Comparison of ENCODE assay signal across 8 mouse cellular contexts in genomic region chr2:172862850-172863468, GRCm38 (mm10).
DNase-seq lines count a peak whose midpoint lies in the region; ATAC-seq lines count a peak whose summit lies in the region.

No protein-coding gene starts in this region.

- H3K27me3 ChIP-seq in intestine, embryonic 15.5 days (replicated peaks): no peaks in the 10 kb centered on the region
- no peaks in the 10 kb centered on the region for H3K27me3 ChIP-seq in midbrain, embryonic 14.5 days (ENCODE audit: control insufficient read depth, insufficient read depth, low read length)

- peaks cover 26% of the 10 kb centered on the region for H3K4me1 ChIP-seq in intestine, embryonic 15.5 days (replicated peaks)
- no peaks in the 10 kb centered on the region for H3K4me1 ChIP-seq in midbrain, embryonic 14.5 days (ENCODE audit: control insufficient read depth, insufficient read depth, low read length)

- no peak overlapping the region; the same call in 1 of the 2 replicates for H3K27ac ChIP-seq in intestine, embryonic 15.5 days
- H3K27ac ChIP-seq in midbrain, embryonic 14.5 days (replicated peaks; ENCODE audit: low read depth, low read length): no peak overlapping the region

- no peaks in the 10 kb centered on the region for H3K9me3 ChIP-seq in intestine, embryonic 15.5 days
- H3K9me3 ChIP-seq in midbrain, embryonic 14.5 days (ENCODE audit: control insufficient read depth, low read length): no peaks in the 10 kb centered on the region

- peak; percentile 40 for DNase-seq in thymus, postnatal 14 days
- DNase-seq in thymus, postnatal 10 days (ENCODE audit: low spot score in 2 of 2): no peak
- DNase-seq in heart, adult 11 months: peak; percentile 92
- peak; percentile 70 to 72 for DNase-seq in left cerebral cortex, postnatal 25 days (ENCODE audit: low spot score in 2 of 2)
- peak; percentile 55 for DNase-seq in midbrain, embryonic 14.5 days
- peak; percentile 32 for DNase-seq in thymus, postnatal 25 days
- no peak for DNase-seq in spleen, postnatal 14 days (ENCODE audit: low spot score in 2 of 2)

- H3K36me3 ChIP-seq in intestine, embryonic 15.5 days: no peaks in the 10 kb centered on the region
- H3K36me3 ChIP-seq in midbrain, embryonic 14.5 days (ENCODE audit: control insufficient read depth, insufficient read depth, low read length): no peaks in the 10 kb centered on the region

- ATAC-seq in intestine, embryonic 15.5 days: peak; percentile 82
- ATAC-seq in midbrain, embryonic 14.5 days (ENCODE audit: low FRiP score, low TSS enrichment): no peak

- no peak overlapping the region for H3K9ac ChIP-seq in intestine, embryonic 15.5 days
- H3K9ac ChIP-seq in midbrain, embryonic 14.5 days (replicated peaks; ENCODE audit: low read length): no peak overlapping the region

- intact Hi-C loops in left cerebral cortex, postnatal 25 days (cut with DNase I): no loop called here

- 0 out of 2 replicates have a peak overlapping the region, but pooled peaks have one; percentile 0 for H3K4me3 ChIP-seq in intestine, embryonic 15.5 days (replicated peaks)
- no peak overlapping the region for H3K4me3 ChIP-seq in midbrain, embryonic 14.5 days (replicated peaks; ENCODE audit: low read depth, low read length)

- H3K4me2 ChIP-seq in intestine, embryonic 15.5 days (replicated peaks): peak overlapping the region; percentile 51
- H3K4me2 ChIP-seq in midbrain, embryonic 14.5 days (ENCODE audit: low read length): peak overlapping the region; percentile 36

- 19% methylated on average over 29 of the region's 29 CpGs for WGBS in intestine, embryonic 15.5 days
- 37% methylated on average over 29 of the region's 29 CpGs for WGBS in midbrain, embryonic 14.5 days

Comparison
In these comparisons a context has a peak if more than half of its experiments do, and no peak if none do; other contexts are left out.
1. DNase-seq: peak in thymus, postnatal 14 days (single experiment), heart, adult 11 months (single experiment), left cerebral cortex, postnatal 25 days (2 of 2), midbrain, embryonic 14.5 days (single experiment) and thymus, postnatal 25 days (single experiment); none in thymus, postnatal 10 days (0 of 2) and spleen, postnatal 14 days (0 of 2).